Mouse (Mus musculus) hindbrain, embryonic 11.5 days (tissue): ENCODE measurements around the gene Apbb1ip. TPM values are rescaled to one million over a fixed set of nuclear protein-coding genes. Genes with fewer than 3 reads are reported as not detected.

Experiments
- ATAC-seq: fragments of 200-750 bp; cut with Nextera tagmentation; 2 replicates; pipeline ENCODE4 v1.8.0; 2017; ENCODE audit warnings: mild to moderate bottlenecking, moderate TSS enrichment, moderate library complexity; ENCODE audit not compliant: low FRiP score
- DNase-seq: peaks from one replicate; pipeline ENCODE4 v3.0.0-alpha.2; 2015; ENCODE audit warnings: low spot score
- H3K27ac ChIP-seq: fragments of 300-500 bp; sonication (generic); 2 replicates; pipeline ENCODE4 v1.5.1; 2014; ENCODE audit warnings: mild to moderate bottlenecking, low read depth, low read length
- H3K27me3 ChIP-seq: fragments of 300-500 bp; sonication (generic); 2 replicates; pipeline ENCODE4 v1.6.1; 2014; ENCODE audit warnings: mild to moderate bottlenecking, low read length, moderate library complexity, mixed read lengths; ENCODE audit not compliant: control insufficient read depth, insufficient read depth
- H3K36me3 ChIP-seq: fragments of 300-500 bp; sonication (generic); 2 replicates; pipeline ENCODE4 v1.6.1; 2014; ENCODE audit warnings: mild to moderate bottlenecking, low read length, moderate library complexity, mixed read lengths; ENCODE audit not compliant: control insufficient read depth, insufficient read depth
- H3K4me1 ChIP-seq: fragments of 300-500 bp; sonication (generic); replicated peaks from 2 replicates; pipeline ENCODE4 v1.6.1; 2014; ENCODE audit warnings: low read length, mixed read lengths; ENCODE audit not compliant: control insufficient read depth, insufficient read depth
- H3K4me2 ChIP-seq: fragments of 300-500 bp; sonication (generic); replicated peaks from 2 replicates; pipeline ENCODE4 v1.6.1; 2014; ENCODE audit warnings: mild to moderate bottlenecking, low read depth, low read length
- H3K4me3 ChIP-seq: fragments of 300-500 bp; sonication (generic); 2 replicates; pipeline ENCODE4 v1.5.1; 2014; ENCODE audit warnings: low read depth, low read length
- H3K9ac ChIP-seq: fragments of 300-500 bp; sonication (generic); 2 replicates; pipeline ENCODE4 v1.6.1; 2014; ENCODE audit warnings: low read depth, low read length
- H3K9me3 ChIP-seq: fragments of 300-500 bp; sonication (generic); 2 replicates; pipeline ENCODE4 v1.6.1; 2016; ENCODE audit warnings: low read length; ENCODE audit not compliant: control insufficient read depth
- WGBS: fragments of 180-500 bp; shearing (Covaris S2); extraction: QIAGEN DNeasy Blood & Tissue Kit; methylation state at CpG from one replicate; pipeline ENCODE4 v1.1.7; 2014; 5-methylcytosine and 5-hydroxymethylcytosine counted together
- polyA plus RNA-seq: library from polyadenylated mRNA; unstranded; fragments of >200 nt; fragmentation: Nextera tagmentation; extraction: Ambion mirVana; gene quantifications from 2 replicates; pipeline ENCODE4 v1.2.1, GENCODE M21; 2014

Gene Apbb1ip
- polyA plus RNA-seq, 1 experiment from 2014 or later = 1.2 TPM

- H3K27me3 ChIP-seq = no peaks in the 10 kb centered on the region
- DNase-seq (no peak), ATAC-seq (no peak)
- no peaks in the 10 kb centered on the region for H3K4me1 ChIP-seq
- H3K27ac ChIP-seq = no peak overlapping the region
- no peak overlapping the region for H3K4me3 ChIP-seq
- WGBS = 88% methylated on average over 2 of the region's 2 CpGs
- no peak overlapping the region for H3K4me2 ChIP-seq
- H3K9ac ChIP-seq = no peak overlapping the region
- H3K9me3 ChIP-seq = no peaks in the 10 kb centered on the region
- H3K36me3 ChIP-seq = no peaks in the 10 kb centered on the region
Measured at GRCm38 (mm10) chr2:22918651-22919050, 144.8 kb downstream of the Apbb1ip start.

Other genes with a start within 250 kb of the Apbb1ip start
- 22.7 and 25.5 TPM in 2 replicates for gene Gad2, start 151.9 kb upstream of the Apbb1ip start, polyA plus RNA-seq
- 25.5 and 26.9 TPM in 2 replicates for gene Pdss1, start 121.4 kb downstream of the Apbb1ip start, polyA plus RNA-seq